Mouse (Mus musculus): ENCODE data around the gene Tmem183a. TPM values are rescaled to one million over a fixed set of nuclear protein-coding genes. Genes with fewer than 3 reads are reported as not detected.

Gene Tmem183a
- polyA plus RNA-seq, 1 experiment, result 13.0 TPM

- Histone ChIP-seq H3K4me3 (replicated peaks) (no peak overlapping the region), H3K27me3 (replicated peaks) (peaks cover 9% of the 10 kb centered on the region), H3K36me3 (replicated peaks; ENCODE audit: low read length) (peaks cover 79% of the 10 kb centered on the region), H3K4me1 (peaks cover 47% of the 10 kb centered on the region), H3K9me3 (no peaks in the 10 kb centered on the region)
- no peak for TF ChIP-seq GATA1 (IDR thresholded peaks at IDR 0.05; ENCODE audit: borderline replicate concordance, low read length)
- TF ChIP-seq FLI1 (IDR thresholded peaks at IDR 0.05; ENCODE audit: low read length), result no peak
These were observed 14.0 kb downstream of the Tmem183a start for GRCm38 (mm10) chr1:134347791-134348190.

DNA sequence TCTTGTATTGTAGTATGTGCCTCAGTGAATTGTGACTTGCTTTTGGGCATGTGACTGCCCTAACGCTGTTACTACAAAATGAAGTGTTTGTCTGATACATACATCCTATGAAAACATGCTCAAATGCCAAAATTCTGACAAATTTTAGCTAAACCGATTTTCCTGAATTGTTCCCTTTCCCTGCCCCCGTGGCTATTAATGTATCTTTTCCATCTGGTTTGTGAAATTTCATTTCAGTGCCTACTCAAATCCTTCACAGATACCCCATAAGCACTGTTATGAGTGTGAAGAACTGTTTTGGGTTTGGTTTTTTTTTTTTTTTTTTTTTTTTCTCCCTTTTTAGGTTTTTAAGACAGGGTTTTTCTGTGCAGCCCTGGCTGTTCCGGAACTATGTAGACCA, 16.7 kb downstream of the Tmem183a start:
- Histone ChIP-seq H3K36me3 (replicated peaks; ENCODE audit: low read length) (peaks cover 52% of the 10 kb centered on the region), H3K4me1 (peaks cover 55% of the 10 kb centered on the region), H3K27me3 (replicated peaks) (peaks cover 20% of the 10 kb centered on the region), H3K4me3 (replicated peaks) (no peak overlapping the region), H3K9me3 (no peaks in the 10 kb centered on the region)
- TF ChIP-seq FLI1 (IDR thresholded peaks at IDR 0.05; ENCODE audit: low read length) (no peak), GATA1 (IDR thresholded peaks at IDR 0.05; ENCODE audit: borderline replicate concordance, low read length) (no peak)

- no peak for TF ChIP-seq GATA1 (IDR thresholded peaks at IDR 0.05; ENCODE audit: borderline replicate concordance, low read length)
- TF ChIP-seq FLI1 (IDR thresholded peaks at IDR 0.05; ENCODE audit: low read length), result no peak
- Histone ChIP-seq H3K27me3 (replicated peaks) (peaks cover 20% of the 10 kb centered on the region), H3K4me1 (peaks cover 55% of the 10 kb centered on the region), H3K9me3 (peaks cover 4% of the 10 kb centered on the region), H3K36me3 (replicated peaks; ENCODE audit: low read length) (peaks cover 44% of the 10 kb centered on the region), H3K4me3 (replicated peaks) (peak overlapping the region; percentile 87)
These were observed 17.5 kb downstream of the Tmem183a start for GRCm38 (mm10) chr1:134344005-134344950.

GRCm38 (mm10) chr1:134343567-134343966, 18.2 kb downstream of the Tmem183a start:
- peaks cover 4% of the 10 kb centered on the region for H3K9me3 ChIP-seq
- TF ChIP-seq GATA1 (IDR thresholded peaks at IDR 0.05; ENCODE audit: borderline replicate concordance, low read length) (no peak), FLI1 (IDR thresholded peaks at IDR 0.05; ENCODE audit: low read length) (no peak)
- peaks cover 55% of the 10 kb centered on the region for H3K4me1 ChIP-seq
- H3K4me3 ChIP-seq (replicated peaks), result no peak overlapping the region
- peaks cover 39% of the 10 kb centered on the region for H3K36me3 ChIP-seq (replicated peaks; ENCODE audit: low read length)
- H3K27me3 ChIP-seq (replicated peaks), result peaks cover 20% of the 10 kb centered on the region

DNA sequence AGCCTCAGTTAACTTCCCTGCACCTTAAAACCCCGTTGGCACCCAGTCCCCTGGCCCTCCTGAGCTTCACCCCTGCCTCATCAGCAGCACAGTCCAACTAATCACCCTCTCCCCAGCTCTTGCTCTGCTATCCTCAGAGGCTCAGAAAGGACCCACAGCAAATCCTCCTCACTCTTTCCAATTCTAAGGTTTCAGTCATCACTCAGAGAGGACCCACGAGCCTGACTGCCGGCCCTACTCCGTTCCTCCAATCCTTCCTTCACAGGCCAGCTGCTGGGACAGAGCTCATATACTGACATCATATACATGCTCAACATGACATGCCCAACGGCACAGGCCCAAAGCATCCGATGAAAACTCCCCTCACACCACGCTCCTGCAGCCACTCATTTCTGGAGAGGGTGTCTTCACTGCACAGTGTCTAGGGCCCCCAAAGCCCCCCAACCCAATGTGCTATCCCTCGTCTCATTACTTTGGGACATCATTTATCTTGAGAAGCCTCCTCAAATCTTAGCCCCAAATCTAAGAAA, 18.9 kb downstream of the Tmem183a start:
- H3K9me3 ChIP-seq, result peaks cover 4% of the 10 kb centered on the region
- H3K4me3 ChIP-seq (replicated peaks), result no peak overlapping the region
- H3K4me1 ChIP-seq, result peaks cover 53% of the 10 kb centered on the region
- peaks cover 32% of the 10 kb centered on the region for H3K36me3 ChIP-seq (replicated peaks; ENCODE audit: low read length)
- peaks cover 20% of the 10 kb centered on the region for H3K27me3 ChIP-seq (replicated peaks)
- TF ChIP-seq GATA1 (IDR thresholded peaks at IDR 0.05; ENCODE audit: borderline replicate concordance, low read length) (no peak), FLI1 (IDR thresholded peaks at IDR 0.05; ENCODE audit: low read length) (no peak)

GRCm38 (mm10) chr1:134342278-134342664, 19.5 kb downstream of the Tmem183a start:
- peaks cover 4% of the 10 kb centered on the region for H3K9me3 ChIP-seq
- peaks cover 24% of the 10 kb centered on the region for H3K27me3 ChIP-seq (replicated peaks)
- peaks cover 53% of the 10 kb centered on the region for H3K4me1 ChIP-seq
- no peak overlapping the region for H3K4me3 ChIP-seq (replicated peaks)
- TF ChIP-seq FLI1 (IDR thresholded peaks at IDR 0.05; ENCODE audit: low read length), result no peak
- no peak for TF ChIP-seq GATA1 (IDR thresholded peaks at IDR 0.05; ENCODE audit: borderline replicate concordance, low read length)
- peaks cover 27% of the 10 kb centered on the region for H3K36me3 ChIP-seq (replicated peaks; ENCODE audit: low read length)

DNA sequence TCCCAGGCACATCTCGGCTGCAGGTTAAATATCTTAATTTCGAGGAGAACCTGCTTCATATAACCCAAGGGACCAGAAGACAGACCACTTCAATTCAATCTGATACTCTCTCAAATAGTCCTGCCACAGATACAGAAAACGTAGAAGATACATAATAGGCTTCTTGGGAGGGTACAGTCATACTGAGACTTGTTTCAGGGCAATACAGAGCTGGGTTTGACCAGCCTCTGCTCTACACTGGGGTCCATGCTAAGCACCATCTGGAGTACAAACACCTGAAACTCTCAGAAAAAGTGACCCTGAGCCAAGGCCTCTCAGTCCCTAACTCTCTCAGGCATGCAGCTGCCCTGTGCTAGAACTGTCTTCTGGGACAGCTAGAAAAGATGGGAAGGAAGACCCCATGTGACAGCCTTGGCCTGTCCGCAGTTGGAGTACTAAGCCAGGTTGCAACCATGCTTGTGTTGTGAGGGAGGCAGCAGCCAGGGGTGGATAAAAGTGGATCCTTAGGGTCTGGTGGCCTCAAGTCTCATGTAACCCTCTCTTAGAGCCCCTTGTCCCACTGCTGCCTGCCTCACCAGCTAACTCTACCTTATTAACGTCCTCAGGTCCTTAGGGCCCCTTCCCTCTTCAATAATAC, 20.0 kb downstream of the Tmem183a start:
- Histone ChIP-seq H3K4me3 (replicated peaks) (no peak overlapping the region), H3K36me3 (replicated peaks; ENCODE audit: low read length) (peaks cover 21% of the 10 kb centered on the region), H3K27me3 (replicated peaks) (peaks cover 24% of the 10 kb centered on the region), H3K9me3 (peaks cover 4% of the 10 kb centered on the region), H3K4me1 (peaks cover 54% of the 10 kb centered on the region)
- TF ChIP-seq GATA1 (IDR thresholded peaks at IDR 0.05; ENCODE audit: borderline replicate concordance, low read length) (no peak), FLI1 (IDR thresholded peaks at IDR 0.05; ENCODE audit: low read length) (no peak)

GRCm38 (mm10) chr1:134339757-134340619, 21.8 kb downstream of the Tmem183a start:
- TF ChIP-seq FLI1 (IDR thresholded peaks at IDR 0.05; ENCODE audit: low read length), result no peak
- H3K27me3 ChIP-seq (replicated peaks), result peaks cover 26% of the 10 kb centered on the region
- peaks cover 4% of the 10 kb centered on the region for H3K36me3 ChIP-seq (replicated peaks; ENCODE audit: low read length)
- peaks cover 4% of the 10 kb centered on the region for H3K9me3 ChIP-seq
- peak overlapping the region; percentile 12 for H3K4me3 ChIP-seq (replicated peaks)
- H3K4me1 ChIP-seq, result peaks cover 55% of the 10 kb centered on the region

- no peak for TF ChIP-seq FLI1 (IDR thresholded peaks at IDR 0.05; ENCODE audit: low read length)
- TF ChIP-seq GATA1 (IDR thresholded peaks at IDR 0.05; ENCODE audit: borderline replicate concordance, low read length), result no peak
- peaks cover 4% of the 10 kb centered on the region for H3K9me3 ChIP-seq
- peaks cover 22% of the 10 kb centered on the region for H3K27me3 ChIP-seq (replicated peaks)
- H3K4me1 ChIP-seq, result peaks cover 55% of the 10 kb centered on the region
- no peak overlapping the region for H3K4me3 ChIP-seq (replicated peaks)
- no peaks in the 10 kb centered on the region for H3K36me3 ChIP-seq (replicated peaks; ENCODE audit: low read length)
These were observed 22.6 kb downstream of the Tmem183a start for GRCm38 (mm10) chr1:134339162-134339561.

Data from megakaryocyte, embryonic 14.5 days (primary cell).